Mouse (Mus musculus) adrenal gland (tissue): Measurements from ENCODE around the gene Phykpl.

Source experiments
- intact Hi-C: fragments of 180-260 bp; cut with DNase I; formaldehyde crosslinking; loops from one replicate; pipeline ENCODE4 v1.15.1; 2025

The Phykpl gene

DNA sequence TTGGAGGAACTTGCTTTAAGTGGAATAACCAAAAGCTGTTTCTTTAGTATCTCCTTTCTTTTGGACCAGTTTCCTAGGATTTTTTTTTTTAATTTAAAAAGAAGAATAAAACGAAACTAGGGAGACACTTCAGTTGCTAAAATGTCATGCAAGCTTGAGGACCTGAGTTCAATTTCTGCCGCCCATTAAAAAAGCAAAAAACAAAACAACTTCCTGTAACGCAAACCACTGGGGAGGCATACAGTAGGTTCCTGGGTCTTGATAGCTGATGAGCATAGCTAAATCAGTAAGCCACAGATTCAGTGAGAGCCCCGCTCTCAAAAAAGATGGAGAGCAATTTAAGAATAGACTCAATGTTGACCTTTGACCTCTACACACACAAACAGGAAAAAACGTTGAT, 53.9 kb downstream of the Phykpl start:
- intact Hi-C loops, result no loop called here

DNA sequence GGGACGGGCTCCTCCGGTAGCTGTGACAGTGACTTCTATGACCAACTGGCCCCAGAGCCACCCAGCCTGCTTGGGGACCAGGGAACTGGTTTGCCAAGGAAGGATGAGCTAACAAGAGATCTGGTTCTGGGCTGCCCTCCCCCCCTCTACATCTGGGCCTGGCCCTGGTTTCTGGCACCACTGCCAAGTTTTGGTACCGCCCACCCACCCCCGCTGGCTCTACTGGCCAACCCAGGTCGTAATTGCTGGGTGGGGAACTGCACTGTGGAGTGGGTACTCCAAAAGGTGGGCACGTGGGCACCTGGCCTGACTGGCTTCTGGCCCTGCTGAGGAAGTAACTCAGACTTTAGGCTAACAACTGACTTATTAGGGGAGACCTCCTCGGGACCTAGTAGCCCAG, 56.2 kb downstream of the Phykpl start:
- intact Hi-C loops, result no loop called here

DNA sequence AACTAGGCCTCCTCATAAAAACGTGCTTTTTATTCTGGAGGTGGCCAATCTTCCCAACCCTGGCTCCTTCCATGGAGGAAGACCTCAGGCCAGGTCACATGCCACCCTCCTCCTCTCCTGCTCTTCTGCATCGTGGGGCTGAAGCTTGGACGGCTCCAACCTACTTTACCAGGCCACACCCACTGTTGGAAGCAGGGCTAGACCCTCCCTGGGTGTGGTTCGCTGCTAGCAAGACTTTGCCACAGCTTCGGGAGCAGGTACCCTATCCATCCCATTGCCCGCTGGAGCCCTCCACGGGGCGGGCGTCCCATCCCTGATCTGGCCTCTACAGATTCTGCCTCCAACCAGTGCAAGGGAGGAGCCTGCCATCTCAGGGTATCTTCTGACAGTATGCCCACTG, 58.6 kb downstream of the Phykpl start:
- intact Hi-C loops, result no loop called here

DNA sequence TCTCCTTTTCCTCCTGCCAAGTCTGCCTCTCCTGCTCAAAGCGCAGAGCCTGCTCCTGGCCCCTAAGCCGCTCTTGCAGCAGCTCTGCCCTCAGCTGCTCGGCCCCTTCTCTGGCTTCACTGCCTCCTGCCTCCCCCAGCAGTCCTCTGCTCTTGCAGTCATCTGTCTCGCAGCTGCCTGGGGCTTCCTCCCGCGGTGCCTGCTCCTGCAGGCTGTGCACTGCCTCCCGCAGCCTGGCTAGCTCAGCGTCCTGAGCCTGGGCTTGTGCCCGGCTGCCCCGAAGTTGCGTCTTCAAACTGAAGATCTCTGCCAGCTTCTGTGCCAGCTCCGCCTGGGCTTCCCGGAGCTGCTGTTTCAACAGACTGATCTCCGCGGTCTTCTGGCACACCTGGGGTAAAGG, 59.2 kb downstream of the Phykpl start:
- intact Hi-C loops, result no loop called here

DNA sequence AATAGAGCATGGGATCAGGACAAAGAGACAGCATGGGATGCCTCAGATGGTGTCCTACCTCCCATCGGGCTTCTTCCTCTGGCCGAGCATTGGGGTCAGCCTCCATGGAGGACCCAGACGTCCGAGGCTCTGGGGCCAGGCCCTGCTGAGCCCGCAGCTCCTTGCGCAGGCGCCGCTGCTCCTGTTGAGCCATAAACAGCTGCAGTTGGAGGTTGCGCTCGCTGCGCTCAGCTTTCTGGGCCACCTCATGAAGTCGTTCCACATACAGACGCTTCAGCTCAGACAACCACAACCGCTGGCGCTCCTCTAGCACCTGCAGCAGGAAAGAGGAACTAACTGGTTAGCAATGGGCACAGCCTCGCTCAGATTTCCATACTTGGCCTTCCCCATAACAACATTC, 59.7 kb downstream of the Phykpl start:
- intact Hi-C loops, result no loop called here

DNA sequence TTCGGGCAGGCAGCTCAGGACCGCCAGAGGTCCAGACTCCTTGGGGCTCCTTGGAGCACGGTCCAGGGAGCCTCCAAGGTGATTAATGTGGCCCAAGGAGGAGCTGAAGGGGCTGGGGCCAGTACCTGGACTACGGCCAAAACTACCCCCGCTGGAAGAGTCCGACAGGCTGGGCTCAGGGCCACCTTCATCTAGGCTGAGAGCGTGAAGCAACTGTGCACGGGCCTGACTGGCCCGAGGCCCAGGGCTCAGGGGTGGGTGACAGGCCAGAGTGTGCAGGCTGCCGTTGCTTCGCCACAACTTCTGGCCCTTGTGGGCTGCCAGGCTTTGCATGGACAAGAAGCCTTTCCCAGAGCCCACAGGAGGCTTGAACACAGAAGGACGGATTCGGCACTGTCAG, 60.7 kb downstream of the Phykpl start:
- intact Hi-C loops, result no loop called here

DNA sequence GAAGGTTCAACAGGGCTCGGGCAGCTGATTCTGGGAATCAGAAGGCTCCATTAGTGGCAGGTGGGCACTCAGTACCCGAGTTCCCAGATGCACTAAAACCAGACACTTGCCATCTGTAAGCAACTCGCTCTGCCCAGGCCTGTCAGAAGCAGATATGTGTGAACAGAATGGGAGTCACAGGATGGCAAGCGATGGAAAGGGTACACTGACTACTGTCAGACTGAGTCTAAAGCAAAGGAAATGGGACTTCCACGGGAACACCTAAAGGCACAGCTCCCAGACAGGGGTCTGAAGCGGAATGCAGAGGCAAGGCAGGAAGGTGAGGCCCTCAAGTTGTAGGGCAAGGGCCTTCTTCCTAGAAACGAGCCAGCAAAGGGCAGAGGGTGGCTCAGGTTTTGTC, 61.7 kb downstream of the Phykpl start:
- intact Hi-C loops, result no loop called here

DNA sequence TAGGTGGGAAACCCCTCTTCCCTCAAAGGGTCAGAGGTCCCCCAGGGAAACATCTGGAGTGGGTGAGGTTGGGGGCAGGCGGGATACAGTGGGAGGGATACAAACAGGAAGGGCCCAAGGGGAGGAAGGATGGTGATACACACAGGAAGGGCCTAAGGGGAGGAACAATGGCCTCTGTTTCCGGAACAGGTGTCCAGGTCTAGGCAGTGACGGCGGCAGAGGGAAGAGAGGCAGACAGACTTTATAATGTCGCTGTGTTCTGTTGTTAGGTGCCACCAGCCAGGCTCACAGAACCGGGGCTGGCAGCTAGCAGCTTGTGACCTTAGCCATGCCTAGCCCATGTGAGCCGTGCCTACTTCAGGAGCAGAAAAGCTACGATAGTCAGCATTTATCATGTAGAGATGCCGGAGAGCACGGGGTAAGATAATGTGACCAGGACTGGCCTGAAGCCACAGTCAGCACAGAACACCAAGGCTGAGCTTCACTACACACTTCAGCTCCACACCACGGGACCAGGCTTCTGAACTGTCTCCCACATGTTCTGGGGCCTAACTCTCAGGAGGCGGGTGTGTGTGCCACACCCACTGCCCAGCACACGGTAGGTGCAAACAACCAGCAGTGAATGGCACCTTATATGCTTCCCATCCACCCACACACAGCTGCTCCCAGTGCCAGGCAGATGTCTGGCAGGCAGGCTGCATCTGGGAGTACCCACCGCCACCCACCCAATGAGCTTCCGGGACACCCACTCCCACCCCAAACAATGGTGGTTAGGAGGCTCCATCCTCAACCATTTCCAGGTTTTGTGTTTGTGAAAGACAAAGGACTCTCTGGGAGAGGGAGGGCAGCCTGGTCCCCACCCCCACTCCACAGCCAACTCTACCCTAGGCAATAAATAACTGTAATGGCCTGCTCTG, 62.5 kb downstream of the Phykpl start:
- intact Hi-C loops, result no loop called here

DNA sequence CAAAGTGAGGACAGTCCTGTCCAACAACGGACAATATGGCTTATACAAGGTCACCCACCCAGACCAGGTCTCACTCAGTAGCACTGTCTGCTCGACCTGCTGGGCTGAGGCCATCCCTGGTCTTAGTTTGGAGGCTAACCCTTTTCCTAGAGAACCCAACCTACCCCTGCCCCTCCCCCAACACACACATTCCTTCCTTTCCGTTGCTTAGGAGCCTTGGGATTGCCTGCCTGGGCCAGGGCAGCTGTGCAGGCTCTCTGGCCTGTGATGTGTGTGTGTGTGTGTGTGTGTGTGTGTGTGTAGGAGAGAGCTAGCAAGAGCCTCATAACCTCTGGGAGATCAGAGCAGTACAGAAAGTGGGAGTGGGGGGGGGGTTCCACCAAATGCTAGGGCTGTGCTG, 64.0 kb downstream of the Phykpl start:
- intact Hi-C loops, result no loop called here

DNA sequence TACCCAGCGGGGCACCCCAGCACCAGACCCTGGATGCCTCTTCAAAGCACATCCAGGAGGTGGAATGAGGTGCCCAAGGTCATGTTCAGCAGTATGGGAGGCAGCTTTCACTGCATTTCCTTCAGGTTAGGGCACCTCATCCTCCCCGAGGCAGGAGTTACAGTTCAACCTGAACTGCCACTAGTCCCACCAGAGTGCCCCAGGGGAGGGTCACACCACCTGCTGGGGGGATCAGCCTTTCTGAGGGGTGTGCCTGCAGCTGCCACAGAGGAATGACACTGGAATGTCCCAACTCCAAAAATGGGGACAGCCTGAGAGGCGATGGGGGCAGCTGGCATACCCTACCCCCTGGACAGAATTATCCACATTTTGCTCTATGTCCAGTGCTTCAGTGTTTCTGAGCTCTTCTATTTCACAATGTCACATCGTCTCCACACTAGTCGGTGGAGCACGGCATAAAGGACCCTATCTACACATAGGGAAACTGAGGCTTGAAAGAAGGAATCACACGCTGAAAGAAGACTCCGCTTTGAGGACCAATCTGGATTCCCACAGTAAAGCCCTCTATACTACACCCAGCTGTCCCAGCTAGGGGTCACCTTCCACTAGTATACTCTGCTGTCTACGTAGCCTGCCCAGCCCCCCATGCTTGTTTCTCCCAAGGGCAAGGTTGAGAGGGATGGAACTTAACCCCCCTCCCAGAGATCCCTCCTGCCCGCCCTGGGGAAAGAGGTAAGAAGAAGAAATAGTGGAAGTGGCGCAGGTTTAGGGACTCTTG, 64.7 kb downstream of the Phykpl start:
- intact Hi-C loops, result no loop called here

DNA sequence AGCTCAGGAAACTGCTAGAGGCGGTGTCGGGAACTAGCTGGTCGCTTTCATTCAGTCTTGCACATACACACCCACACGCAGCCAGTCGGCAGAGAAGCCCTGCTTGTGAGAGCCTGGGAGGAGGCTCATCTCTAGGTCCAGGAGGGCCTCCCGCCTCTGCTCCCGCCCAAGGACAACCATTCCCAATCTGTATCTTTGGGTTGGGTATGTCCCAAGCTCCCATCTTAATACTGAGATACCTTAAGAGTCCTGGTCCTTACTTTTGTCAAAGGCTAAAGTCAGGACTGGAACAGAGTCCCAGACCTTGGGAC, 65.3 kb downstream of the Phykpl start:
- intact Hi-C loops, result loop anchor here (2.0 kb wide), 1 partner anchor 31 kb away; the partner anchor contains the start of gene Nhp2

DNA sequence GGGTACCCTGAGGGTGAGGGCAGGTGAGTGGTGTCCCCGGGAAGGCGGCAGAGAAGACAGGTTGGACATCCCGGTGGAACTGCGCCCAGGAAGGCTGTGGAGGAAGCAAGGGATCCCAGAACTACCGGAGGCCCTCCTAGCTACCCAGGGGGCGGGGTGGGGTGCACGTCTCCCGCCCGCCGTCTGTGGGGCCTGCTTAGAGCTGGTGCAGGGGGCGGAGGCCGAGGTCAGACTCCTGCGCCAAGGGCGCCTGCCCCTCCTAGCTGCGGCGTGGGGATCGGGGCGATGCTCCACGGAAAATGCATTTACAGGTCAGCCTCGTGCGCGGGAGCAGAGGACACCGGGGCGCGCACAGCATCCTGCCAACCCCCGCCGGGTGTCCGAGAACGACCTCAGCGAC, 65.7 kb downstream of the Phykpl start:
- intact Hi-C loops, result loop anchor here (2.0 kb wide), 1 partner anchor 31 kb away; the partner anchor contains the start of gene Nhp2

DNA sequence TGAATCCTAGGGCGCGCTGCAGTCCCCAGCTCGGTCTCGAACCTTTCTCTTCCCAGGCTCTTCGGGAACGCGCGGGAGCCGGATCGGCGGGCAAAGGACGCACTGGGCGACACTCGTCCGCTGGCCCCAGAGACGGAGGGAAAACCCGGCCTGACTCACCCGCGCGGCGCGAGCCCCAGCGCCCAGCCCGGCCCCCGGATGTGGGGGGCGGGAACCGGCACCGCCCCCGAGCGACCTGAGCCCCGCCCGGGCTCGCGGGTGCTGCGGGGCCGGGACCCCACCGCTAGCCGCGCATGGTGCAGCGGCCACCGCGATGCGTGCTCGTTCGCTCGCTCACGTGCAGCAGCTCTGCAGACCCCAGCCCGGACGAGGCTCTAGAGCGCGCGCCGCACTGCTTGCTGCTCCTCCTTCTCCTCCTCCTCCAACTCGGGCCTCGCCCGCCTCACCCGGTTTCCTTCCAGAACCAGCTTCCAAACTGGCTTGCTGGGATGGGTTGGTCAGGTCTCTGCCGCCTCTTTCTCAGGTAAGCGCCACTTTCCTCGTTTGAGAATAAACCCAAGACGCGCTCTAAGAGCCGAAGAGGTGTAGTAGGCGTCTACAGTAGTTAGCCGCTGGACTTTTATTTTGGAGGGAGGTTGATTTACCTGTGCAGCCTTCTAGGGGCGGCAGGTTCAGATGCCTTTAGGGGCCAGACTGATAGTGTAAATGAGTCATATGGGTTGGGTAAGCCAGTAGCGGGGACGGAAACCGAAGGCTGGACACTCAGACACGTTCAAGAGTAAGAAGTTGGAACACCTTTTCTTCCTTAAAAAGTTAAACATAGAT, 66.3 kb downstream of the Phykpl start, which contains the start of the genes N4bp3 and D930048N14Rik:
Gene N4bp3, minus strand, starts transcription at position 152 of the 825 bp plus-strand sequence.
Gene D930048N14Rik, plus strand, starts transcription at position 264 of the 825 bp plus-strand sequence.
- intact Hi-C loops, result loop anchor here (2.0 kb wide), 1 partner anchor 32 kb away; the partner anchor contains the start of gene Nhp2

DNA sequence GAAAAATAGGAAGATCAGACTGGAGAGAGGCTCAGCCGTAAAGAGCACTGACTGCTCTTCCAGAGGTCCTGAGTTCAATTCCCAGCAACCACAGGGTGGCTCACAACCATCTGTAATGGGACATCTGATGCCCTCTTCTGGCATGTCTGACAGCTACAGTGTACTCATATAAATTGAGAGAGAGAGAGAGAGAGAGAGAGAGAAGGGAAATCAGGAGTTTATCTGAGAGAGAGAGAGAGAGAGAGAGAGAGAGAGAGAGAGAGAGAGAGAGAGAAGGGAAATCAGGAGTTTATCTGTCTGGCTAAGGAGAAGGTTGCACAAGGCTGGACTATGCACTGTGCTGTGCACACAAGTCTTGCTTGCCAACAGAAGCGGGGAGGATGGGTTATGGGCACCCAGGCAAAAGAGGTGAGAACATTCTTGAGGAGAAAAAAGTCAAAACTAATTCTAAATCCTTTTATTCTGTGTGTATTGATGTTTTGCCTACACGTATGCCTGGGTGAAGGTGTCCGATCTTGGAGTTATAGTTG, 68.4 kb downstream of the Phykpl start:
- intact Hi-C loops, result no loop called here

DNA sequence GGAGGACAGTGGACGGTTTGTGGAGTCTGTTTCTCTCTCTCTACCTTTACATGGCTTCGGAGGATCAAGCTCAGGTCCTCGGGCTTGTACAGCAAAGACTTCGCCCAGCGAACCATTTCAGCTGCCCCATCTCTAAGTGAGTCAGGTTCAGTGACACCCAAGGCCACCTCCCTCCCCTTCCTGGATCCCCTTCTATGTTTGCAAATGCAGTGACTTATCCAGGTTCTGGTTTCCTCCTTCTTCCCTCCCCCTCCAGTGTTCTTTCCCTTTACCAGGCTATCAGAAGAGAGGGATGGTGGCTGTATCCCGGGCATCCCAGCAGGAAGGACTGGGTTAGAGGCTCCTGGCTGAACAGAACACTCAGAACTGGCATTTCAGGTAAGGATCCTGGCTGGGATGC, 69.2 kb downstream of the Phykpl start:
- intact Hi-C loops, result no loop called here
